Mouse (Mus musculus): ENCODE results near the gene Ppp1r9a. TPM values are rescaled to one million over a fixed set of nuclear protein-coding genes. Genes with fewer than 3 reads are reported as not detected.

Gene Ppp1r9a
- polyA plus RNA-seq, 1 experiment from 2014 or later = 37.4 TPM

DNA sequence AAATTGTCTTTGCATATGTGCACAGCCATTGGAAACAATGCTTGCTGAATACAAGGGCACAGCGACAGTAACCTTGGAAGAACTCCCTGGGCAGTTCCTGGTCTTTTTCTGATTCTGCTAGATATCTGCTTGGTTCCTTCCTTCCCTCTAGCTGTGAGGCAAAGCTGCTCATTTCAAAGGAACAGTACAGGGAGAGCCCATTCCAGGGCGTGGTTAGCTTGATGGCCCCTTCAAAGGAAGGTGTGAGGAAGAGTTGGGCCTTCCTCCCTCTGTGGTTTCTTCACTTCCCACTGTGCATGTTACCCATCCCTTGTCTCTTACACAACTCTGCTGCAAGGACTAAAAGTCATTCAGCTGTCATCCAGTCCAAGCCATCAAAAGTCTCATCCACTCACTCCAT is 117.3 kb downstream of the Ppp1r9a start:
- no peaks in the 10 kb centered on the region for H3K4me1 ChIP-seq (ENCODE audit: control insufficient read depth, insufficient read depth, low read length)
- H3K9me3 ChIP-seq (replicated peaks; ENCODE audit: control insufficient read depth, low read length, poor library complexity, severe bottlenecking) = no peaks in the 10 kb centered on the region
- 85% methylated on average over 2 of the region's 2 CpGs for WGBS
- no peak overlapping the region for H3K4me2 ChIP-seq (ENCODE audit: low read length)
- H3K9ac ChIP-seq (ENCODE audit: low read depth, low read length) = no peak overlapping the region
- H3K27me3 ChIP-seq (ENCODE audit: control insufficient read depth, insufficient read depth, low read depth, low read length) = no peaks in the 10 kb centered on the region
- H3K36me3 ChIP-seq (ENCODE audit: control insufficient read depth, insufficient read depth, low read length) = no peaks in the 10 kb centered on the region
- no peak for ATAC-seq
- H3K27ac ChIP-seq (ENCODE audit: low read length) = no peak overlapping the region
- H3K4me3 ChIP-seq (ENCODE audit: low read depth, low read length) = no peak overlapping the region

DNA sequence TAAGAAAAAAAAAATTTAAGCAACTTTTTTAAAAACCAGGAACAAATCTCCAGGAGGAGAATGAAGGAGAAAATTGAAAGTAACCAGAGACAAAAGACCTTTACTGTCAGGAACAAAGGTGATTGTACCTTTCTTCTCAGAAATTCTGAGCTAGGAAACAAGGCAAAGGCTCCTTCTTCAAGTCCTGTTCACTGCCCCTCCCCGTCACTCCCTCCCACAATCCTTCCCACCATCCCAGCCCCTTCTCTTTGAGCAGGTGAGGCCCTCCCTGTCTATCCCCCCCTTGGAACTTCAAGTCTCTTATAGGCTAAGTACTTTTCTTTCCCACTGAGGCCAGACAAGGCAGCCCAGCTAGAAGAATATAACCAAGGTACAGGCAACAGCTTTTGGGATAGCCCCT is 117.8 kb downstream of the Ppp1r9a start:
- Histone ChIP-seq H3K27me3 (ENCODE audit: control insufficient read depth, insufficient read depth, low read depth, low read length) (no peaks in the 10 kb centered on the region), H3K9ac (ENCODE audit: low read depth, low read length) (no peak overlapping the region), H3K36me3 (ENCODE audit: control insufficient read depth, insufficient read depth, low read length) (no peaks in the 10 kb centered on the region), H3K9me3 (replicated peaks; ENCODE audit: control insufficient read depth, low read length, poor library complexity, severe bottlenecking) (no peaks in the 10 kb centered on the region), H3K4me1 (ENCODE audit: control insufficient read depth, insufficient read depth, low read length) (no peaks in the 10 kb centered on the region), H3K27ac (ENCODE audit: low read length) (no peak overlapping the region), H3K4me3 (ENCODE audit: low read depth, low read length) (no peak overlapping the region), H3K4me2 (ENCODE audit: low read length) (no peak overlapping the region)
- no peak for ATAC-seq
- 81% methylated on average over 1 of the region's 1 CpGs for WGBS

DNA sequence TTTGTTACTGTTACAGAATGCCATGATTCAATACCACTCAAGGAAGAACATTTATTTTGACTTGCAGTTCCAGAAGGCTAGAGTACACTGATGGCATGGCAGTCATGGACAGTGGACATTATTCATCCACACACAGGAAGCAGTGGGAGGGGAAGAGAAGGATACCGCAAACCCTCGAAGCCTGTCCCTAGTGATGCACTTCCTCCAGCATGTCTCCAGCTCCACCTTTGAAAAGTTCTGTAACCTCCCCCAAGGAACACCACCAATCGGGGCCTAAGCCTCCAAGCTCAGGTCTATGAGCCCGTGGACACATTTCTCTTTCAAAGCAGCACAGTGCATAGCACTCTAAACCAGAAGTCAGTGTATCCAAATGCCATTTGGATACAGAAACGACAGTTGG is 120.0 kb downstream of the Ppp1r9a start:
- no peaks in the 10 kb centered on the region for H3K36me3 ChIP-seq (ENCODE audit: control insufficient read depth, insufficient read depth, low read length)
- WGBS = 89% methylated on average over 5 of the region's 5 CpGs

DNA sequence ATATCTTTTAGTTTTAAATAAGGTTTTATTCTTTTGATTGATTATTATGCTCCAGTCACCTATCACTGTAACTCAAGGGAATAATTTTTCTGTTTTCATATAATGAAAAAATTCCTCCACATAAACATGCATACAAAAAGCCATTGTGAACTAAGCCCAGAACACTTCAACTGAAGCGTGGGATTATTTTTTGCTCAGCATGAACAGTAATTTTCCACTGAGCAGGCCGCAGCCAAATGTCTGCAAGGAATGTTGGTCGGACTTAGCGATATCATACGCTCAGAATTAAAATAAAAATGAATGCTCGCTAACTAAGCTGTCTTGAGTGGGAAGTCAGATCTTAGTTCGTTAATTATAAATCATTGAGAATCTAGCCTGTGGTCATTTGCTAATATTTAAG is 122.2 kb downstream of the Ppp1r9a start:
- H3K9ac ChIP-seq (ENCODE audit: low read depth, low read length) = no peak overlapping the region
- H3K4me2 ChIP-seq (ENCODE audit: low read length) = no peak overlapping the region
- no peak for ATAC-seq
- no peaks in the 10 kb centered on the region for H3K4me1 ChIP-seq (ENCODE audit: control insufficient read depth, insufficient read depth, low read length)
- H3K27me3 ChIP-seq (ENCODE audit: control insufficient read depth, insufficient read depth, low read depth, low read length) = no peaks in the 10 kb centered on the region
- H3K27ac ChIP-seq (ENCODE audit: low read length) = no peak overlapping the region
- WGBS = 69% methylated on average over 7 of the region's 7 CpGs
- H3K4me3 ChIP-seq (ENCODE audit: low read depth, low read length) = no peak overlapping the region
- H3K9me3 ChIP-seq (replicated peaks; ENCODE audit: control insufficient read depth, low read length, poor library complexity, severe bottlenecking) = no peaks in the 10 kb centered on the region
- no peaks in the 10 kb centered on the region for H3K36me3 ChIP-seq (ENCODE audit: control insufficient read depth, insufficient read depth, low read length)

More for the DNA sequence above, 120.0 kb downstream of the Ppp1r9a start:
- Histone ChIP-seq H3K4me2 (ENCODE audit: low read length) (no peak overlapping the region), H3K4me3 (ENCODE audit: low read depth, low read length) (no peak overlapping the region), H3K27me3 (ENCODE audit: control insufficient read depth, insufficient read depth, low read depth, low read length) (no peaks in the 10 kb centered on the region), H3K27ac (ENCODE audit: low read length) (no peak overlapping the region), H3K9ac (ENCODE audit: low read depth, low read length) (no peak overlapping the region), H3K9me3 (replicated peaks; ENCODE audit: control insufficient read depth, low read length, poor library complexity, severe bottlenecking) (no peaks in the 10 kb centered on the region), H3K4me1 (ENCODE audit: control insufficient read depth, insufficient read depth, low read length) (no peaks in the 10 kb centered on the region)
- no peak for ATAC-seq

DNA sequence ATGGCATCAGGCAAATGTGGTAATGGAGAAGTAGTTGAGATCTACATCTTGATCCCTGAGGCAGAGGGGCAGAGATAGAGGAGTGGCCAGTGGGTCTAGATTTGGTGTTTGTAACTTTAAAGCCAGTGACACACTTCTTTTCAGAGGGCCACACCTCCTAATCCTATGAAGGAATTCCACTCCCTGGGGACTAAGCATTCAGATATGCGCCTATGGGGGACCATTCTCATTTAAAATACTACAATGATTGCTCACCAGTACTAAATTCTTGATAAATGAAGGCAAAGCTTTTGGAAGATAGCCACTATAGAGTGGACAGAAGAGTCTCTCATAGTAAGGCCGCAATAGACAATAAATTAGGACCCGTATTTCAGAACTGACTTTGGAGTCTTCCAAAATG is 124.1 kb downstream of the Ppp1r9a start:
- Histone ChIP-seq H3K4me2 (ENCODE audit: low read length) (no peak overlapping the region), H3K4me3 (ENCODE audit: low read depth, low read length) (no peak overlapping the region), H3K27me3 (ENCODE audit: control insufficient read depth, insufficient read depth, low read depth, low read length) (no peaks in the 10 kb centered on the region), H3K27ac (ENCODE audit: low read length) (no peak overlapping the region), H3K4me1 (ENCODE audit: control insufficient read depth, insufficient read depth, low read length) (no peaks in the 10 kb centered on the region), H3K36me3 (ENCODE audit: control insufficient read depth, insufficient read depth, low read length) (no peaks in the 10 kb centered on the region), H3K9ac (ENCODE audit: low read depth, low read length) (no peak overlapping the region), H3K9me3 (replicated peaks; ENCODE audit: control insufficient read depth, low read length, poor library complexity, severe bottlenecking) (no peaks in the 10 kb centered on the region)
- WGBS = 21% methylated on average over 3 of the region's 3 CpGs
- ATAC-seq = no peak

DNA sequence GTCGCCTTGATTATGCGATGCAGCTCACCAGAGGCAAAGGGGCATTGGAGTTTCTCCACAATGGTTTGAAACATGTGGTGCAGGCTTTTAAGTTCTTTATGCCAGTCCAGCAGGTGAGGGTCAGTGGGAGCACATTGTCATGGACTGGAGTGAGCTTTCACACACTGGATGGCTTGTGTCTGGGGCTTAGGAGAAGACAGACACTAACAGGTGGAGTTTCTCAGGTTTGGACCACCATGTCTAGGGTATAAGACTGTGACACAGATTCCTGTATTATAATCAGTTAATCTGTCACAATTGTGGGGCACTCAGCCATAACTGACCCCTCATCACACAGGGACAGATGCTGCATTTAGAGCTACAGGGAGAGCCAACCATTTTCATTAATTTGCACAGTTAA is 124.5 kb downstream of the Ppp1r9a start:
- H3K4me2 ChIP-seq (ENCODE audit: low read length) = no peak overlapping the region
- no peaks in the 10 kb centered on the region for H3K9me3 ChIP-seq (replicated peaks; ENCODE audit: control insufficient read depth, low read length, poor library complexity, severe bottlenecking)
- WGBS = 34% methylated on average over 2 of the region's 2 CpGs
- no peak overlapping the region for H3K4me3 ChIP-seq (ENCODE audit: low read depth, low read length)
- ATAC-seq = no peak
- no peak overlapping the region for H3K9ac ChIP-seq (ENCODE audit: low read depth, low read length)
- no peaks in the 10 kb centered on the region for H3K36me3 ChIP-seq (ENCODE audit: control insufficient read depth, insufficient read depth, low read length)
- no peaks in the 10 kb centered on the region for H3K4me1 ChIP-seq (ENCODE audit: control insufficient read depth, insufficient read depth, low read length)
- H3K27ac ChIP-seq (ENCODE audit: low read length) = no peak overlapping the region
- no peaks in the 10 kb centered on the region for H3K27me3 ChIP-seq (ENCODE audit: control insufficient read depth, insufficient read depth, low read depth, low read length)

DNA sequence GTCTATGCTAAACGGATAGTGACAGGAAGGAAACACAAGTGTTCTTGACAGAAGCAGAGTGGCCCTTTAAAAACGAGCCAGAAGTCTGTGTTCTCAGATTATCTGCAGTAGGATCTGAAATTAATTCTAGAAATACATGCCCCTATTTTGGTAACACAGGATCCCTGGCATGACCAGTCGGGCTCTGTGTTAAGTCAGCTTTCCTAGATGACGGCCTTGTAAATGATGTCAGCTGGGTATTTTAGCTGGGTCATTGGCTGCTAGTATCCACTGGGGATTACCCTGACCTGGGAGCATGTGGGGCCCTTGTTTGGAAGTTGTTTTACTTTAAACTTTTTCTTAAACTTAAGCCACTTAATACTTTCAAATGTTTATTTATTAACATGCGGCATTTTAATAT is 125.1 kb downstream of the Ppp1r9a start:
- Histone ChIP-seq H3K4me3 (ENCODE audit: low read depth, low read length) (no peak overlapping the region), H3K9ac (ENCODE audit: low read depth, low read length) (no peak overlapping the region), H3K9me3 (replicated peaks; ENCODE audit: control insufficient read depth, low read length, poor library complexity, severe bottlenecking) (no peaks in the 10 kb centered on the region), H3K27ac (ENCODE audit: low read length) (no peak overlapping the region), H3K27me3 (ENCODE audit: control insufficient read depth, insufficient read depth, low read depth, low read length) (no peaks in the 10 kb centered on the region), H3K36me3 (ENCODE audit: control insufficient read depth, insufficient read depth, low read length) (no peaks in the 10 kb centered on the region), H3K4me2 (ENCODE audit: low read length) (no peak overlapping the region), H3K4me1 (ENCODE audit: control insufficient read depth, insufficient read depth, low read length) (no peaks in the 10 kb centered on the region)
- 46% methylated on average over 5 of the region's 5 CpGs for WGBS
- no peak for ATAC-seq

DNA sequence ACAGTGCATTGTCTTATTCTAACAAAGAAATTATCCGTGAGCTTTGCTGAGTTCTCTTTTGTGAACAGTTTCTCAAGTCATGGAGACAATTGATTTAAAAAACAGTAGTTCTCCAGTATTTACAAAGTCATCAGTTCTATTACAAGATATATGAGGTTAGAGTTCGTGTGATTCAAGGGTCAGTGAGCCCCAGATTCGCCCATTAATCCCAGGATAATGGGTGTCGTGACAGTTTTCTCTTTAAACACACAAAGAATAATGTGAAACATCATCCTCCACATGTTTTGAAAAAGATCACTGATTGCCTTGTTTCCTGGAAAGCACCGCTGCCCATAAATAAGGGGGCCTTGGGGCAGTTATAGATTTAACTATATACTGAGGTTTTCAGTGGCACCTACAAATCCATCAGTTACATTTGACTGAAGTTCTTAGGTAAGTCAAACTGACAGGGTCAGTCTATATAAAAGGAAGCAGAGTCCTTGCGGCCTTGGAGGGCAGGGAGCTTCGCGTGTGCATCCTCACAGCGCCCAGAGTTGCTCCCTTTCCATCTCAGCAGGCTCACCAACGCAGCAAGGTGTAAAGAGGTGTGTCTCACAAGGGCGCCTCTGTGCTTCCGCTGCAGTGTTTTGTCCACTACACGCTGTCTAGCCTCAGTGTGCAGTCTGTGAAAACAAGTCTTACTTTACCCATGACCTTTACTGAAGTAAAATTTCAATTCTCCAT is 126.6 kb downstream of the Ppp1r9a start:
- H3K4me3 ChIP-seq (ENCODE audit: low read depth, low read length) = no peak overlapping the region
- H3K36me3 ChIP-seq (ENCODE audit: control insufficient read depth, insufficient read depth, low read length) = no peaks in the 10 kb centered on the region
- H3K27ac ChIP-seq (ENCODE audit: low read length) = no peak overlapping the region
- H3K4me1 ChIP-seq (ENCODE audit: control insufficient read depth, insufficient read depth, low read length) = no peaks in the 10 kb centered on the region
- H3K4me2 ChIP-seq (ENCODE audit: low read length) = no peak overlapping the region
- no peaks in the 10 kb centered on the region for H3K9me3 ChIP-seq (replicated peaks; ENCODE audit: control insufficient read depth, low read length, poor library complexity, severe bottlenecking)
- no peak for ATAC-seq
- no peak overlapping the region for H3K9ac ChIP-seq (ENCODE audit: low read depth, low read length)
- 69% methylated on average over 13 of the region's 13 CpGs for WGBS
- H3K27me3 ChIP-seq (ENCODE audit: control insufficient read depth, insufficient read depth, low read depth, low read length) = no peaks in the 10 kb centered on the region

DNA sequence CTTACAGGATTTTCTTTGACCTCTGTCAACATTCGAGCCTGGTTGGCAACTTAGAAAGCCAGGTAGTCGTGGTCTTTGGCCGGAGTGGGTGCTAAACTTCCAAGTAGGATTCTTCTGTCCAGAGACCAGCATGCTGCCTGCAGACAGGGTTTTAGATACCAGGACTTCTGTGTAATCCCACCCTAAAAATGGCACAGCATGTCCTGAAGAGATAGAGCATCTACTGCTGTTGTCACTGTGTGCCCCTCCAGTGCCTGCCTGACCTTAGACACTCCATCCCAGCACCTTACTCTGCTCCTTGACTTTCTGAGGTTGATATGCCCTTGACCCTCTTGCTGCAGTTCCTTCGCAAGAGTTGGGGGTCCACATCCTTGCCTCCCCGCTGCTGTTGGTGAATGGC is 127.2 kb downstream of the Ppp1r9a start:
- 93% methylated on average over 5 of the region's 5 CpGs for WGBS
- no peak for ATAC-seq
- H3K4me2 ChIP-seq (ENCODE audit: low read length) = no peak overlapping the region

More for the DNA sequence above, 127.2 kb downstream of the Ppp1r9a start:
- H3K9me3 ChIP-seq (replicated peaks; ENCODE audit: control insufficient read depth, low read length, poor library complexity, severe bottlenecking) = no peaks in the 10 kb centered on the region
- H3K4me3 ChIP-seq (ENCODE audit: low read depth, low read length) = no peak overlapping the region
- no peak overlapping the region for H3K9ac ChIP-seq (ENCODE audit: low read depth, low read length)
- no peaks in the 10 kb centered on the region for H3K27me3 ChIP-seq (ENCODE audit: control insufficient read depth, insufficient read depth, low read depth, low read length)
- H3K4me1 ChIP-seq (ENCODE audit: control insufficient read depth, insufficient read depth, low read length) = no peaks in the 10 kb centered on the region
- H3K36me3 ChIP-seq (ENCODE audit: control insufficient read depth, insufficient read depth, low read length) = no peaks in the 10 kb centered on the region
- no peak overlapping the region for H3K27ac ChIP-seq (ENCODE audit: low read length)

Data from midbrain, embryonic 16.5 days (tissue).